Mouse (Mus musculus) layer of hippocampus, adult 2 months (tissue): ENCODE results near the gene Hmg20a. TPM values are rescaled to one million over a fixed set of nuclear protein-coding genes. Genes with fewer than 3 reads are reported as not detected.
"Not testable (repeated sequence)": the region's sequence is repeated elsewhere in the genome, so short reads cannot be mapped to it uniquely, and the experiment has no call there.

Experiments
- DNase-seq, 2 experiments: peaks; one replicate each; pipeline ENCODE4 v3.0.0; 2022; ENCODE audit warnings: low spot score in 2 of 2
- H3K27ac ChIP-seq: fragments of 200-600 bp; 2 replicates; pipeline ENCODE4 v1.8.1; 2022
- H3K4me3 ChIP-seq: fragments of 200-600 bp; 2 replicates; pipeline ENCODE4 v1.8.1; 2022; ENCODE audit warnings: mild to moderate bottlenecking
- CTCF ChIP-seq: fragments of 200-600 bp; conservative IDR thresholded peaks from 2 replicates; pipeline ENCODE4 v1.8.1; 2022; ENCODE audit warnings: antibody characterized with exemption, mild to moderate bottlenecking, moderate library complexity
- total RNA-seq, 2 experiments: library from RNA; stranded (reverse); gene quantifications; 2 replicates each; pipeline ENCODE4 v1.2.3; 2021

Hmg20a gene
- total RNA-seq, 2 experiments from 2014 or later = 78.8 to 81.6 TPM

- DNase-seq = peak; percentile 75 to 87
- peak; percentile 76 for TF ChIP-seq CTCF
- Histone ChIP-seq H3K27ac (peak overlapping the region; percentile 93), H3K4me3 (peak overlapping the region; percentile 87)
Measured at GRCm38 (mm10) chr9:56417415-56417947, 928 bp upstream of the Hmg20a start.

GRCm38 (mm10) chr9:56418738-56419239, 380 bp downstream of the Hmg20a start:
- Histone ChIP-seq H3K4me3 (peak overlapping the region; percentile 87), H3K27ac (peak overlapping the region; percentile 98)
- TF ChIP-seq CTCF = no peak
- DNase-seq = peak; percentile 79 to 86

- peak overlapping the region; percentile 87; the same call in 1 of the 2 replicates for H3K4me3 ChIP-seq
- no peak for TF ChIP-seq CTCF
- H3K27ac ChIP-seq = peak overlapping the region; percentile 98; the same call in 1 of the 2 replicates
- DNase-seq = no peak
Measured at GRCm38 (mm10) chr9:56420236-56420635, 1.8 kb downstream of the Hmg20a start.

GRCm38 (mm10) chr9:56420892-56421601, 2.6 kb downstream of the Hmg20a start:
- no peak overlapping the region for H3K27ac ChIP-seq
- no peak overlapping the region; the same call in 1 of the 2 replicates for H3K4me3 ChIP-seq
- DNase-seq = no peak
- no peak for TF ChIP-seq CTCF

- H3K27ac ChIP-seq = no peak overlapping the region
- H3K4me3 ChIP-seq = no peak overlapping the region
- no peak for DNase-seq
- no peak for TF ChIP-seq CTCF
Measured at GRCm38 (mm10) chr9:56421991-56422390, 3.6 kb downstream of the Hmg20a start.

- no peak overlapping the region for H3K4me3 ChIP-seq
- H3K27ac ChIP-seq = no peak overlapping the region
- no peak for TF ChIP-seq CTCF
- DNase-seq = no peak
Measured at GRCm38 (mm10) chr9:56424861-56425260, 6.5 kb downstream of the Hmg20a start.

- peak overlapping the region; percentile 37 for H3K27ac ChIP-seq
- DNase-seq = peak; percentile 29 to 31
- no peak overlapping the region for H3K4me3 ChIP-seq
- TF ChIP-seq CTCF = no peak
Measured at GRCm38 (mm10) chr9:56435821-56436526, 17.6 kb downstream of the Hmg20a start.

- not testable (repeated sequence) for DNase-seq
Measured at GRCm38 (mm10) chr9:56437300-56437892, 19.0 kb downstream of the Hmg20a start.

GRCm38 (mm10) chr9:56439699-56440098, 21.3 kb downstream of the Hmg20a start:
- no peak for DNase-seq
- Histone ChIP-seq H3K27ac (peak overlapping the region; percentile 8; the same call in 1 of the 2 replicates), H3K4me3 (no peak overlapping the region)
- no peak for TF ChIP-seq CTCF

More at GRCm38 (mm10) chr9:56437300-56437892, 19.0 kb downstream of the Hmg20a start:
- not testable (repeated sequence) for H3K27ac ChIP-seq, H3K4me3 ChIP-seq

- peak overlapping the region; percentile 32; the same call in 1 of the 2 replicates for H3K27ac ChIP-seq
- no peak overlapping the region for H3K4me3 ChIP-seq
- no peak for TF ChIP-seq CTCF
- no peak for DNase-seq
Measured at GRCm38 (mm10) chr9:56451570-56451969, 33.2 kb downstream of the Hmg20a start.

- DNase-seq = no peak
- Histone ChIP-seq H3K4me3 (no peak overlapping the region), H3K27ac (no peak overlapping the region)
- TF ChIP-seq CTCF = no peak
Measured at GRCm38 (mm10) chr9:56453038-56453815, 34.8 kb downstream of the Hmg20a start.

- TF ChIP-seq CTCF = no peak
- DNase-seq = no peak
- H3K27ac ChIP-seq = no peak overlapping the region
- H3K4me3 ChIP-seq = no peak overlapping the region
Measured at GRCm38 (mm10) chr9:56456426-56456825, 38.0 kb downstream of the Hmg20a start.
